Comparison of ENCODE assay signal across 12 mouse cellular contexts in genomic region chr7:102479368-102480078, GRCm38 (mm10). TPM values are rescaled to one million over a fixed set of nuclear protein-coding genes. Genes with fewer than 3 reads are reported as not detected.
DNase-seq lines count a peak whose midpoint lies in the region.
"Had no signal": no experiment of that assay in that cellular context is flagged by ENCODE, and none has a peak within 500 bp of the region (broad histone marks: within the 10 kb centered on the region; RNA-seq: fewer than 3 reads in every experiment).

No protein-coding gene starts in this region.

- H3K27ac ChIP-seq in hindbrain, embryonic 10.5 days = no peak overlapping the region

- peak; percentile 62 for DNase-seq in urinary bladder, postnatal 14 days (ENCODE audit: low spot score)
- no peak for DNase-seq in urinary bladder, postnatal 10 days (ENCODE audit: low spot score)
- peak; percentile 51 for DNase-seq in fibroblast of lung, adult 2 months (ENCODE audit: low read depth)
- DNase-seq in kidney, postnatal 4 days = peak; percentile 59 to 73
- peak; percentile 29 for DNase-seq in yolk sac, embryonic 10.5 days (ENCODE audit: low spot score)
- DNase-seq in gastrocnemius, adult 8-10 months (ENCODE audit: low spot score in 2 of 2) = no peak
- no peak for DNase-seq in hindbrain, embryonic 10.5 days (ENCODE audit: low spot score)
- no peak for DNase-seq in cerebellum, postnatal 4 days (ENCODE audit: low spot score in 2 of 2)
- DNase-seq: thymus, postnatal 4 days had no signal

- H3K36me3 ChIP-seq in hindbrain, embryonic 10.5 days = peaks cover 9% of the 10 kb centered on the region

- WGBS in hindbrain, embryonic 10.5 days = 76% methylated on average over 5 of the region's 5 CpGs

- no peaks in the 10 kb centered on the region for H3K27me3 ChIP-seq in hindbrain, embryonic 10.5 days (ENCODE audit: insufficient read depth, poor library complexity, severe bottlenecking)

- no peaks in the 10 kb centered on the region for H3K4me1 ChIP-seq in hindbrain, embryonic 10.5 days (replicated peaks)

- H3K9me3 ChIP-seq in hindbrain, embryonic 10.5 days = no peaks in the 10 kb centered on the region

- H3K4me3 ChIP-seq in hindbrain, embryonic 10.5 days = no peak overlapping the region

RNA-seq across cellular contexts. Expression of gene Olfr543, which starts 2.0 kb away (rescaled TPM):
- not detected for total RNA-seq in gastrocnemius, adult 8-10 months (2022)
- 0.40 and 0.67 TPM in 2 replicates for polyA plus RNA-seq in hindbrain, embryonic 10.5 days (2016; fragmentation: Nextera tagmentation; extraction: Ambion mirVana)
- total RNA-seq: left cerebral cortex, postnatal 10 days had no signal

RNA-seq across cellular contexts. Expression of gene Olfr544, which starts 8.6 kb away (rescaled TPM):
- total RNA-seq in gastrocnemius, adult 8-10 months (2022) = not detected
- polyA plus RNA-seq in hindbrain, embryonic 10.5 days (2016; fragmentation: Nextera tagmentation; extraction: Ambion mirVana) = 0.06 and 0.10 TPM in 2 replicates
- total RNA-seq: left cerebral cortex, postnatal 10 days had no signal

RNA-seq across cellular contexts. Expression of gene Olfr545, which starts 19.9 kb away (rescaled TPM):
- total RNA-seq in gastrocnemius, adult 8-10 months (2022) = not detected
- 0.11 and 0.29 TPM in 2 replicates for polyA plus RNA-seq in hindbrain, embryonic 10.5 days (2016; fragmentation: Nextera tagmentation; extraction: Ambion mirVana)
- total RNA-seq: left cerebral cortex, postnatal 10 days had no signal
- polyA plus RNA-seq: hindbrain, embryonic 11.5 days had no signal

RNA-seq across cellular contexts. Expression of gene Rrm1, which starts 38.0 kb away (rescaled TPM):
- total RNA-seq in gastrocnemius, adult 8-10 months (2022) = 10 to 100 TPM; 16.9 to 19.9 (median 17.9) TPM
- polyA plus RNA-seq in hindbrain, embryonic 10.5 days (2016; fragmentation: Nextera tagmentation; extraction: Ambion mirVana) = 213 and 259 TPM in 2 replicates

RNA-seq across cellular contexts. Expression of gene Olfr547, which starts 55.0 kb away (rescaled TPM):
- not detected for total RNA-seq in gastrocnemius, adult 8-10 months (2022)
- polyA plus RNA-seq in hindbrain, embryonic 10.5 days (2016; fragmentation: Nextera tagmentation; extraction: Ambion mirVana) = not detected in 2 replicates
- total RNA-seq: left cerebral cortex, postnatal 10 days; MEL had no signal
- polyA plus RNA-seq: hindbrain, embryonic 11.5 days had no signal

Comparison
In these comparisons a context has a peak if more than half of its experiments do, and no peak if none do; other contexts are left out.
1. DNase-seq: peak in urinary bladder, postnatal 14 days (single experiment), fibroblast of lung, adult 2 months (single experiment), kidney, postnatal 4 days (2 of 2) and yolk sac, embryonic 10.5 days (single experiment); none in urinary bladder, postnatal 10 days (single experiment), gastrocnemius, adult 8-10 months (0 of 2), hindbrain, embryonic 10.5 days (single experiment) and cerebellum, postnatal 4 days (0 of 2).